Mouse (Mus musculus): Measurements from ENCODE around the gene Nxt2. TPM values are rescaled to one million over a fixed set of nuclear protein-coding genes. Genes with fewer than 3 reads are reported as not detected.
"Not testable (repeated sequence)": the region's sequence is repeated elsewhere in the genome, so short reads cannot be mapped to it uniquely, and the experiment has no call there.

The Nxt2 gene
- polyA plus RNA-seq, 1 experiment from 2014 or later, result 14.4 TPM

DNA sequence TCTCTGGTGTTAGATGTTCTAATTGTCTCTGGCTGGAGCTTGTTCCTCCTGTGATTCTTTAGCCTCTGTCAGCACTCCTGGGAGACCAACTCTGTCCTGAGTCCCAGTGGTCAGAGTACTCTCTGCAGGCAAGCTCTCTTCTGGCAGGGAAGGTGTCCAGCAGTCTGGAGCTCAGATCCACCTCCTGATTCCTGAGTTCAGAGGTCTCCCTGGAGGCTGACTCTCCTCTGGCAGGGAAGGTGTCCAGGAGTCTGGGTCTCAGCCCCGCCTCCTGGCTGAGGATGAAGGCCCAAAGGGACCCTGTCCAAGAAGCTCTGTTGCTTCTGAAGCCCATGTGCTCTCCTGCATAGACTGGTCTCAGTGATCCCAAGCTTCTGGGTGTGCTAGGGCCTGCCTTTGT lies 9.6 kb downstream of the Nxt2 start:
- H3K4me2 ChIP-seq (replicated peaks); H3K9me3 ChIP-seq (replicated peaks); ATAC-seq (ENCODE audit: low FRiP score); H3K9ac ChIP-seq; H3K27me3 ChIP-seq; H3K4me1 ChIP-seq; H3K4me3 ChIP-seq; H3K36me3 ChIP-seq; H3K27ac ChIP-seq: not testable (repeated sequence)
- WGBS, result 88% methylated on average over 1 of the region's 1 CpGs

DNA sequence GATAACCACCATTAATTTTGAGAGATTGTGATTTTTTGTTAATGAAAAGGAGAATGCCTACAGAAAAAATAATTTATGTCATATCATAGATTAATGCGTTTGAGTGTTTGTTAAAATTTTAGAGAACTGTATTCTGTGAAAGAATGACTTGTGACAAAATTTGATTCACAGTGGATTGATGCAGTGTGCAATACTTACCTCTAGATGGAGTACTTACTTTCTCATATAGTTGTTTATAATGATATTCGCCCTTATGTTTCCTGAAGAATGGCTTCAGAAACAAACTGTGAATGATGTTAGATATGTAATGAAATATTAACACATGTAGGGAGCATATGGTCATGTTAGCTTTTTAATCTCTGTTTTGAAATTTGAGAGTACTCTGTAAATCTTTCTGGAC lies 10.5 kb downstream of the Nxt2 start:
- H3K4me2 ChIP-seq (replicated peaks), result no peak overlapping the region
- H3K27ac ChIP-seq, result no peak overlapping the region
- no peak for ATAC-seq (ENCODE audit: low FRiP score)
- WGBS, result 52% methylated on average over 2 of the region's 2 CpGs
- H3K4me3 ChIP-seq, result no peak overlapping the region
- no peaks in the 10 kb centered on the region for H3K9me3 ChIP-seq (replicated peaks)
- H3K27me3 ChIP-seq, result no peaks in the 10 kb centered on the region; the same call in 1 of the 2 replicates
- no peaks in the 10 kb centered on the region for H3K36me3 ChIP-seq
- no peak overlapping the region for H3K9ac ChIP-seq
- H3K4me1 ChIP-seq, result no peaks in the 10 kb centered on the region

DNA sequence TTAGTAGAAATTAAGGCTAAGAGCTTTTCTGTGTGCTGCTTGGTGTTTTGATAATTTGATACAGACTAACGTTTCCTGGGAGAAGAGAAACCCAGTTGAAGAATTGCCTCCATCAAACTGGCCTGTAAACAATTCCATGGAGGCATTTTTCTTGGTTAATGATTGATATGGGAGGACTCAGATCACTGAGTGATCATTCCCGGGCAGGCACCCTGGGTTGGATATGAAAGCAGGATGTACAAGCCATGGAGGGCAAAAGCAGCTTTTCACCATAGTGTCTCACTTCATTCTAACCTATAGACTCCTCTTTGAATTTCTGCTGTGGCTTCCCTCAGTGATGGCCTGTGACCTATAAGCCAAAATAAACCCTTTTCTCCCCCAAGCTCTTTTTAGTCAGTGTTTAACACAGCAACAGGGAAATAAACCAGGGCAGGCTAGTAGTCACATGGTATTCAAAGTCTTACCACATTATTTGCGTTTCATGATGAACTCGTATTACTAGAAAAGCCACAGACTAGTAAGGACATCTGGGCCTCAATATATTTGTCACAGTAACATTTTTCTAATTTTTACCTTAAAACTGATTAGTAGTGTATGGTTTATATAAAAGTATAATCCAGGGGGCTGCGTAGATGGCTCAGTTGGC lies 19.2 kb downstream of the Nxt2 start:
- Histone ChIP-seq H3K9me3 (replicated peaks) (no peaks in the 10 kb centered on the region), H3K9ac (no peak overlapping the region), H3K4me2 (replicated peaks) (no peak overlapping the region), H3K27me3 (0 out of 2 replicates have a peak, but pooled peaks cover 10% of the 10 kb centered on the region), H3K4me3 (no peak overlapping the region), H3K36me3 (no peaks in the 10 kb centered on the region), H3K4me1 (no peaks in the 10 kb centered on the region), H3K27ac (no peak overlapping the region)
- no peak for ATAC-seq (ENCODE audit: low FRiP score)
- 72% methylated on average over 5 of the region's 5 CpGs for WGBS

DNA sequence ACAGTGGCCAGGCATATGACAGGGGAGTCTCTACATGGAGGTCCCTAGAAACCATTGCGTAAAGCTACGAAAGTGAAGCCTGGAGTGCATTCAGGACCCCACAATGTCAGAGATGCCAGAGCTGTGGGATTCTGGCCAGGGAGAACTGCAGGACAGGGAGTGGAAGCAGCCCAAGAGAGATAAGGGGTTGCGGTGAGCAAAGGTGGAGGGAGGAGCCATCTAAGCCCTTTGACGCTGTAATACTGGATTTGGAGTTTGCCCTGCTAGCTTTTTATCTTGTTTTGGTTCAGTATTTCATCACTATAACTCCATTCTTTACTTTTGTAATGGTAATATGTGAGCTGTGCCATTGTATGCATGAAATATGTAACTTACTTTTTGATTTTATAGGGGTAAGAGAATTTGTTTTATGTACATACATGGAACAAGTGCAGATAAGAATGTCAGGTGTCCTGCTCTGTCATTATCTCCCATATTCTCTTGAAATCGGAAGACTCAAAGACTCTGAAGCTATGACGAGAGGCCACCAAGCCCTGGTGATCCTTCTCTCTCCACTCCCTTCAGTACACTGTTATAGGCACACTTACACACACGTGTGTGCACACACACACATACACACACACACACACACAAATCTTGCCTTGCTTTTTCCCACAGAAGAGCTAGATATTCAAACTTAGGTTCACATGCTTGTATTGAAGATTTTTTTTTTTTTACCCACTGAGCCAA lies 23.6 kb downstream of the Nxt2 start:
- no peaks in the 10 kb centered on the region for H3K9me3 ChIP-seq (replicated peaks)
- H3K4me3 ChIP-seq, result no peak overlapping the region
- 82% methylated on average over 7 of the region's 7 CpGs for WGBS
- ATAC-seq (ENCODE audit: low FRiP score), result no peak
- H3K27ac ChIP-seq, result no peak overlapping the region
- H3K9ac ChIP-seq, result no peak overlapping the region
- 0 out of 2 replicates have a peak, but pooled peaks cover 4% of the 10 kb centered on the region for H3K27me3 ChIP-seq
- H3K36me3 ChIP-seq, result no peaks in the 10 kb centered on the region
- H3K4me2 ChIP-seq (replicated peaks), result no peak overlapping the region
- no peaks in the 10 kb centered on the region for H3K4me1 ChIP-seq

DNA sequence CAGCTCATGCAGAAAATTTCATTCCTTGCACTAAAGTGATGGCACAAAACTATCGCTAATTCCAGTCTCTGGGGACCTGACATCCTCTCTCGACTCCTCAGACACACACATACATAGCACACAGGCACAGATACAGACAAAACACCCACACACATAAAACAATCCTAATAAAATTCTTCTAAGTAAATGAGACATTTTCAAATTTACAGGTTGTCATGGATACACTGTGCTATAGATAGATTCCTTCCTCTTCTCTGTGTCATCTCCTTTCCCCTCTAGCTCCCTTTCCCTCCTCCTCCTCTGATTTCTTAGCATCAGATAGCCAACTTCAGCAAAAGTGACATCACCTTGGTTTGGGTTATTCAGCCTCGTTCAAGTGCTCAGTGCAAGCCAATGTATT lies 49.5 kb downstream of the Nxt2 start:
- no peaks in the 10 kb centered on the region for H3K4me1 ChIP-seq
- H3K4me2 ChIP-seq (replicated peaks), result no peak overlapping the region
- peaks cover 4% of the 10 kb centered on the region; the same call in 1 of the 2 replicates for H3K27me3 ChIP-seq
- ATAC-seq (ENCODE audit: low FRiP score), result no peak
- H3K9me3 ChIP-seq (replicated peaks), result no peaks in the 10 kb centered on the region
- H3K4me3 ChIP-seq, result no peak overlapping the region
- no peak overlapping the region for H3K9ac ChIP-seq
- 82% methylated on average over 3 of the region's 3 CpGs for WGBS
- no peaks in the 10 kb centered on the region for H3K36me3 ChIP-seq
- no peak overlapping the region for H3K27ac ChIP-seq

DNA sequence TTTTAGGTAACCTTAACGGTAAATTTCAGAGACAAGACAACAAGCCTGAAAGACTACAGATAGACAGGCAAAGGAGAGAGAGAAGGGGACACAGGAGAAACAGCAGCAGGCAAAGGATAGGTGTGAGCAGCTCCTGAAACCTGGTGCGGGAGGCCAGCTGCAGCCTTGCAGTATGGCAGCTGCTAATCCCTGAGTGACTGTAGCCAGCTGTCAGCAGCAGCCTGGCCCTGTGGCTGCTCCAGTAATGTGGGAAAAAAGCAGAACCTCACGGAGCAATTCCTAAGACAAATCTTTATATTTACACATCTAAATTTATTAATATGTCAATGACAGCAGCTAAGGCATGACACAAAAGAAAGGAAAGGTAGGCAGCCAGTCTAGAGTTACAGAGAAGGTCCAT lies 50.0 kb downstream of the Nxt2 start:
- no peak overlapping the region for H3K9ac ChIP-seq
- H3K27me3 ChIP-seq, result peaks cover 6% of the 10 kb centered on the region; the same call in 1 of the 2 replicates
- ATAC-seq (ENCODE audit: low FRiP score), result no peak
- no peaks in the 10 kb centered on the region for H3K36me3 ChIP-seq
- no peaks in the 10 kb centered on the region for H3K4me1 ChIP-seq
- H3K4me3 ChIP-seq, result no peak overlapping the region
- no peak overlapping the region for H3K27ac ChIP-seq
- 56% methylated on average over 3 of the region's 3 CpGs for WGBS
- H3K4me2 ChIP-seq (replicated peaks), result no peak overlapping the region
- no peaks in the 10 kb centered on the region for H3K9me3 ChIP-seq (replicated peaks)

DNA sequence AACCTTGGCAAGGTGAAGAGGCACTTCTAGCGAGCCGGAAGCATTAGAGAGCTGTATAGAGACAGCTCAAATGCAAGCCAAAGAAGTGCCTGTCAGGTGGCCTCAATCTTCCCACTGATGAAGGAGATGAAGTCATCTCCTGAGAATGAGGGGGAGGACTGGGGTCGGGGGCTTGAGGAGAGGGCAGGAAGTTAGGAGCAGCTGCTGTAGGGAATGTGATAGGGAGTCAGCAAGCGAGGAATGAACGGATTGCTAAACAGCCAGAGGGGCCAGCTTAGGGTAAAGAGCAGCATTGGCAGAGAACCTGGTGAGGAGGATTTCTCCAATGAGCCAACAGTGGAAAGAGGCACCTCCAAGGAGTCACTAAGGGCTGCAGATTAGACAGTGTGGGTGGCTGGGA lies 59.3 kb downstream of the Nxt2 start:
- Histone ChIP-seq H3K4me2 (replicated peaks) (no peak overlapping the region), H3K27ac (no peak overlapping the region), H3K9ac (no peak overlapping the region), H3K36me3 (no peaks in the 10 kb centered on the region), H3K27me3 (peaks cover 16% of the 10 kb centered on the region), H3K9me3 (replicated peaks) (no peaks in the 10 kb centered on the region), H3K4me3 (no peak overlapping the region), H3K4me1 (no peaks in the 10 kb centered on the region)
- ATAC-seq (ENCODE audit: low FRiP score), result no peak
- 62% methylated on average over 5 of the region's 5 CpGs for WGBS

Other genes with a start within 250 kb of the Nxt2 start
- gene Gucy2f, start 29.8 kb upstream of the Nxt2 start, polyA plus RNA-seq (2016; fragmentation: Nextera tagmentation; extraction: Ambion mirVana), result 0.10 TPM in 1 of 2 replicates, not detected in the other
- 26.2 and 30.2 TPM in 2 replicates for gene Kcne1l, start 79.5 kb downstream of the Nxt2 start, polyA plus RNA-seq (2016; fragmentation: Nextera tagmentation; extraction: Ambion mirVana)
- 19.7 and 23.1 TPM in 2 replicates for gene Acsl4, start 163.8 kb downstream of the Nxt2 start, polyA plus RNA-seq (2016; fragmentation: Nextera tagmentation; extraction: Ambion mirVana)